Mouse (Mus musculus): ENCODE measurements around the gene Zfp318. TPM values are rescaled to one million over a fixed set of nuclear protein-coding genes. Genes with fewer than 3 reads are reported as not detected.
A peak's percentile ranks its signal among the peaks of the same experiment; 100 is the strongest.

Gene Zfp318
- polyA plus RNA-seq, 1 experiment, result not detected

GRCm38 (mm10) chr17:46455110-46455691 lies 71.7 kb downstream of the Zfp318 start:
- Histone ChIP-seq H3K4me1 (ENCODE audit: control insufficient read depth, insufficient read depth, low read length) (peaks cover 26% of the 10 kb centered on the region), H3K27ac (ENCODE audit: insufficient read depth, low read depth, low read length) (no peak overlapping the region), H3K4me3 (ENCODE audit: insufficient read depth, low read depth, low read length) (peak overlapping the region; percentile 9; the same call in 1 of the 2 replicates)
- TF ChIP-seq CTCF (IDR thresholded peaks at IDR 0.05; ENCODE audit: insufficient read depth, low read depth, low read length), result no peak
- TF ChIP-seq POLR2A (IDR thresholded peaks at IDR 0.05; ENCODE audit: insufficient read depth, low read depth, low read length), result no peak
- 3% methylated on average over 33 of the region's 33 CpGs for WGBS

GRCm38 (mm10) chr17:46457791-46458190 lies 74.3 kb downstream of the Zfp318 start:
- Histone ChIP-seq H3K4me1 (ENCODE audit: control insufficient read depth, insufficient read depth, low read length) (peaks cover 36% of the 10 kb centered on the region), H3K27ac (ENCODE audit: insufficient read depth, low read depth, low read length) (no peak overlapping the region), H3K4me3 (ENCODE audit: insufficient read depth, low read depth, low read length) (no peak overlapping the region)
- TF ChIP-seq CTCF (IDR thresholded peaks at IDR 0.05; ENCODE audit: insufficient read depth, low read depth, low read length) (no peak), POLR2A (IDR thresholded peaks at IDR 0.05; ENCODE audit: insufficient read depth, low read depth, low read length) (no peak)
- 42% methylated on average over 10 of the region's 10 CpGs for WGBS

GRCm38 (mm10) chr17:46458439-46458838 lies 74.9 kb downstream of the Zfp318 start:
- Histone ChIP-seq H3K4me3 (ENCODE audit: insufficient read depth, low read depth, low read length) (no peak overlapping the region), H3K4me1 (ENCODE audit: control insufficient read depth, insufficient read depth, low read length) (peaks cover 36% of the 10 kb centered on the region), H3K27ac (ENCODE audit: insufficient read depth, low read depth, low read length) (no peak overlapping the region)
- 59% methylated on average over 3 of the region's 3 CpGs for WGBS
- TF ChIP-seq CTCF (IDR thresholded peaks at IDR 0.05; ENCODE audit: insufficient read depth, low read depth, low read length) (no peak), POLR2A (IDR thresholded peaks at IDR 0.05; ENCODE audit: insufficient read depth, low read depth, low read length) (no peak)

- TF ChIP-seq CTCF (IDR thresholded peaks at IDR 0.05; ENCODE audit: insufficient read depth, low read depth, low read length) (no peak), POLR2A (IDR thresholded peaks at IDR 0.05; ENCODE audit: insufficient read depth, low read depth, low read length) (no peak)
- 19% methylated on average over 32 of the region's 32 CpGs for WGBS
- Histone ChIP-seq H3K27ac (ENCODE audit: insufficient read depth, low read depth, low read length) (no peak overlapping the region), H3K4me1 (ENCODE audit: control insufficient read depth, insufficient read depth, low read length) (peaks cover 20% of the 10 kb centered on the region), H3K4me3 (ENCODE audit: insufficient read depth, low read depth, low read length) (0 out of 2 replicates have a peak overlapping the region, but pooled peaks have one; percentile 3)
Observed at GRCm38 (mm10) chr17:46460673-46461072, 77.1 kb downstream of the Zfp318 start.

- peaks cover 14% of the 10 kb centered on the region for H3K4me1 ChIP-seq (ENCODE audit: control insufficient read depth, insufficient read depth, low read length)
- H3K4me3 ChIP-seq (ENCODE audit: insufficient read depth, low read depth, low read length), result no peak overlapping the region
- no peak overlapping the region for H3K27ac ChIP-seq (ENCODE audit: insufficient read depth, low read depth, low read length)
- TF ChIP-seq CTCF (IDR thresholded peaks at IDR 0.05; ENCODE audit: insufficient read depth, low read depth, low read length) (no peak), POLR2A (IDR thresholded peaks at IDR 0.05; ENCODE audit: insufficient read depth, low read depth, low read length) (no peak)
- WGBS, result 54% methylated on average over 8 of the region's 8 CpGs
Observed at GRCm38 (mm10) chr17:46461347-46461746, 77.8 kb downstream of the Zfp318 start.

- H3K4me3 ChIP-seq (ENCODE audit: insufficient read depth, low read depth, low read length), result no peak overlapping the region
- peaks cover 14% of the 10 kb centered on the region for H3K4me1 ChIP-seq (ENCODE audit: control insufficient read depth, insufficient read depth, low read length)
- TF ChIP-seq CTCF (IDR thresholded peaks at IDR 0.05; ENCODE audit: insufficient read depth, low read depth, low read length), result no peak
- TF ChIP-seq POLR2A (IDR thresholded peaks at IDR 0.05; ENCODE audit: insufficient read depth, low read depth, low read length), result no peak
- no peak overlapping the region for H3K27ac ChIP-seq (ENCODE audit: insufficient read depth, low read depth, low read length)
- WGBS, result 92% methylated on average over 5 of the region's 5 CpGs
Observed at GRCm38 (mm10) chr17:46462226-46462625, 78.7 kb downstream of the Zfp318 start.

GRCm38 (mm10) chr17:46467830-46468229 lies 84.3 kb downstream of the Zfp318 start:
- WGBS, result 80% methylated on average over 9 of the region's 9 CpGs
- peaks cover 3% of the 10 kb centered on the region; the same call in 1 of the 2 replicates for H3K4me1 ChIP-seq (ENCODE audit: control insufficient read depth, insufficient read depth, low read length)
- no peak for TF ChIP-seq CTCF (IDR thresholded peaks at IDR 0.05; ENCODE audit: insufficient read depth, low read depth, low read length)
- no peak for TF ChIP-seq POLR2A (IDR thresholded peaks at IDR 0.05; ENCODE audit: insufficient read depth, low read depth, low read length)
- no peak overlapping the region for H3K27ac ChIP-seq (ENCODE audit: insufficient read depth, low read depth, low read length)
- H3K4me3 ChIP-seq (ENCODE audit: insufficient read depth, low read depth, low read length), result no peak overlapping the region

Other genes starting within 250 kb of the Zfp318 start
- gene Rsph9, start 239.5 kb upstream of the Zfp318 start, polyA plus RNA-seq (2012; ENCODE audit: insufficient read depth, insufficient read length, low replicate concordance, missing spikeins), result not detected in 2 replicates
- not detected in 2 replicates for gene Mad2l1bp, start 230.2 kb upstream of the Zfp318 start, polyA plus RNA-seq (2012; ENCODE audit: insufficient read depth, insufficient read length, low replicate concordance, missing spikeins)
- not detected in 2 replicates for gene Gtpbp2, start 222.7 kb upstream of the Zfp318 start, polyA plus RNA-seq (2012; ENCODE audit: insufficient read depth, insufficient read length, low replicate concordance, missing spikeins)
- not detected in 2 replicates for gene Polh, start 181.1 kb upstream of the Zfp318 start, polyA plus RNA-seq (2012; ENCODE audit: insufficient read depth, insufficient read length, low replicate concordance, missing spikeins)
- gene Xpo5, start 180.9 kb upstream of the Zfp318 start, polyA plus RNA-seq (2012; ENCODE audit: insufficient read depth, insufficient read length, low replicate concordance, missing spikeins), result 150 TPM in 1 of 2 replicates, not detected in the other
- gene Polr1c, start 135.7 kb upstream of the Zfp318 start, polyA plus RNA-seq (2012; ENCODE audit: insufficient read depth, insufficient read length, low replicate concordance, missing spikeins), result not detected in 2 replicates
- not detected in 2 replicates for gene Yipf3, start 135.7 kb upstream of the Zfp318 start, polyA plus RNA-seq (2012; ENCODE audit: insufficient read depth, insufficient read length, low replicate concordance, missing spikeins)
- not detected in 2 replicates for gene Lrrc73, start 130.2 kb upstream of the Zfp318 start, polyA plus RNA-seq (2012; ENCODE audit: insufficient read depth, insufficient read length, low replicate concordance, missing spikeins)
- gene Tjap1, start 100.7 kb upstream of the Zfp318 start, polyA plus RNA-seq (2012; ENCODE audit: insufficient read depth, insufficient read length, low replicate concordance, missing spikeins), result not detected in 2 replicates
- gene Dlk2, start 86.3 kb upstream of the Zfp318 start, polyA plus RNA-seq (2012; ENCODE audit: insufficient read depth, insufficient read length, low replicate concordance, missing spikeins), result not detected in 2 replicates
- gene Abcc10, start 55.4 kb upstream of the Zfp318 start, polyA plus RNA-seq (2012; ENCODE audit: insufficient read depth, insufficient read length, low replicate concordance, missing spikeins), result not detected in 2 replicates
- gene Crip3, start 45.2 kb downstream of the Zfp318 start, polyA plus RNA-seq (2012; ENCODE audit: insufficient read depth, insufficient read length, low replicate concordance, missing spikeins), result not detected in 2 replicates
- not detected in 2 replicates for gene Slc22a7, start 54.7 kb downstream of the Zfp318 start, polyA plus RNA-seq (2012; ENCODE audit: insufficient read depth, insufficient read length, low replicate concordance, missing spikeins)
- gene Ttbk1, start 103.9 kb downstream of the Zfp318 start, polyA plus RNA-seq (2012; ENCODE audit: insufficient read depth, insufficient read length, low replicate concordance, missing spikeins), result not detected in 2 replicates
- not detected in 2 replicates for gene Dnph1, start 113.0 kb downstream of the Zfp318 start, polyA plus RNA-seq (2012; ENCODE audit: insufficient read depth, insufficient read length, low replicate concordance, missing spikeins)
- not detected in 2 replicates for gene Cul9, start 162.7 kb downstream of the Zfp318 start, polyA plus RNA-seq (2012; ENCODE audit: insufficient read depth, insufficient read length, low replicate concordance, missing spikeins)
- gene Srf, start 172.4 kb downstream of the Zfp318 start, polyA plus RNA-seq (2012; ENCODE audit: insufficient read depth, insufficient read length, low replicate concordance, missing spikeins), result not detected in 2 replicates
- gene Ptk7, start 245.8 kb downstream of the Zfp318 start, polyA plus RNA-seq (2012; ENCODE audit: insufficient read depth, insufficient read length, low replicate concordance, missing spikeins), result not detected in 2 replicates